Mouse (Mus musculus): ENCODE measurements around the gene Ick.
A peak's percentile ranks its signal among the peaks of the same experiment; 100 is the strongest.
"Not testable (repeated sequence)": the region's sequence is repeated elsewhere in the genome, so short reads cannot be mapped to it uniquely, and the experiment has no call there.

Ick gene

GRCm38 (mm10) chr9:78108796-78109239 is at the start of gene Ick, which contains the start of gene Fbxo9:
TSS of gene Ick (plus strand) at chr9:78109192.
TSS of gene Fbxo9 (minus strand) at chr9:78109065.
- DNase-seq = peak; percentile 78 to 88

DNA sequence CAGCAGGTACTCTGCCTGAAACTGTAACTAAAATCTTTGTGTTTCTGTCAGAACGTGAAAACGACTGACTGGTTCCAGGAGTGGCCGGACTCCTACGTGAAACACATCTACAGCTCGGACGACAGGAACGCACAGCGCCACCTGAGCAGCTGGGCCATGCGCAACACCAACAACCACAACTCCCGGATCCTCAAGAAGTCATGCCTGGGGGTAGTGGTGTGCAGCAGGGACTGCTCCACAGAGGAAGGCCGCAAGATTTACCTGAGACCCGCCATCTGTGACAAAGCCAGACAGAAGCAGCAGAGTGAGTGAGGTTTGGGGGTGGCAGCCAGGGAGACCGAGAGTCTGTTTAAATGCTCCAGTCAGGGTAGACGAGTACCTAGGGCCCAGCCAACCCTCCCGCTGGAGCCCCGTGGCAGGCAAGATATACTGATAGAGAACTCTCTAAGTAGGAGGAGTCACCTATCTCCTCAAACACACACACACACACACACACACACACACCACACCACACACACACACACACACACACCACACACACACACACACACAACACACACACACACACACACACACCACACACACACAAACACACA is 49.4 kb upstream of the Ick start:
- DNase-seq = no peak

DNA sequence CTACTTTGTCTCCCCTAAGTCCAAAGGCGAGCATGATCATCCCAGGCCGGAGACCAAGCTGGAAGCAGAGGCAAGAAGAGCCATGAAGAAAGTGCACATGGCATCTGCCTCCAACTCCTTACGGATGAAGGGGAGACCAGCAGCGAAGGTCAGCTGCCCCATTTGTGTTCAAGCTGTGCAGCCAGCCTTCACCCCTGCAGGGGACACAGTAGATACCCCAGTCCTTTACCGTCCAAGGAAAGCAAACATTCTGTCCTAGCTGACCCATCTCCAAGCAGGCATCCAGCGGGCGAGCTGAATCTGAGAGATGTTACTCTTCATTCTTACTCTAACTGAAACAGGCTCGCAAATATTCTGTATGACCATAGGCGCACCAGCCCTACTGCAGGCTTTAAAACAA is 46.6 kb upstream of the Ick start:
- no peak for DNase-seq

- no peak for DNase-seq
Observed at GRCm38 (mm10) chr9:78064121-78064520, 44.9 kb upstream of the Ick start.

GRCm38 (mm10) chr9:78070496-78070895 is 38.5 kb upstream of the Ick start:
- DNase-seq = no peak

DNA sequence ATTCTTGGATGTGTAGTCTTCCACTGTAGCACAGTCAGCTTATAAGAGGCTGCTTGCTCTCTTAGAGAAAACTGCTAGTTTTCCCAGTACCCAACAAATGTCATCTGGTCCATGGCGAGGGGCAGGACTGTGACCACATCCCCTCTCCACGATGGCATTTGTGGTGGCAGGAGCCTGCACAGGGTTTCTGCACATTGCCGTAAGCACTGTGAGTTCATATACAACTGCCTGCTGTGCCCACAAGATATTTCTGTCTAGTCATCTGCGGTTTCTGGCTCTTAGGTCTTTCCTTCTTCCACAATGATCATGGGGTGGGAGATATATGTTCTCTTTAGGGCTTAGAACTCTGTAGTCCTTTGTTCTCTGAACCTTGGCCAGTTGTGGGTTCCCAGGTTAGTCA is 37.4 kb upstream of the Ick start:
- no peak for DNase-seq

DNA sequence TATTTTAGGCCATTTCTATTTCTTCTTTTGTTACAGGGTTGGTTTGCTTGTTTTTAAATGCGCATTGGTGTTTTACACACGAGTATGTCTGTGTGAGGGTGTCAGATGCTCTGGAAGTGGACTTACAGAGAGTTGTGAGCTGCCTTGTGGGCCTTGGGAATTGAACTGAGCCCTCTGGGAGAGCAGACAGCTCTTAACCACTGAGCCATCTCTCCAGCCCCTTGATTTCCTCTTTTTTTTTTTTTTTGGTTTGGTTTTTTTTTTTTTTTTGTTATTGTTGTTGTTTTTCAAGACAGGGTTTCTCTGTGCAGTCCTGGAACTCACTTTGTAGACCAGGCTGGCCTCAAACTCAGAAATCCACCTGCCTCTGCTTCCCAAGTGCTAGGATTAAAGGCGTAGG is 35.7 kb upstream of the Ick start:
- DNase-seq = not testable (repeated sequence)

DNA sequence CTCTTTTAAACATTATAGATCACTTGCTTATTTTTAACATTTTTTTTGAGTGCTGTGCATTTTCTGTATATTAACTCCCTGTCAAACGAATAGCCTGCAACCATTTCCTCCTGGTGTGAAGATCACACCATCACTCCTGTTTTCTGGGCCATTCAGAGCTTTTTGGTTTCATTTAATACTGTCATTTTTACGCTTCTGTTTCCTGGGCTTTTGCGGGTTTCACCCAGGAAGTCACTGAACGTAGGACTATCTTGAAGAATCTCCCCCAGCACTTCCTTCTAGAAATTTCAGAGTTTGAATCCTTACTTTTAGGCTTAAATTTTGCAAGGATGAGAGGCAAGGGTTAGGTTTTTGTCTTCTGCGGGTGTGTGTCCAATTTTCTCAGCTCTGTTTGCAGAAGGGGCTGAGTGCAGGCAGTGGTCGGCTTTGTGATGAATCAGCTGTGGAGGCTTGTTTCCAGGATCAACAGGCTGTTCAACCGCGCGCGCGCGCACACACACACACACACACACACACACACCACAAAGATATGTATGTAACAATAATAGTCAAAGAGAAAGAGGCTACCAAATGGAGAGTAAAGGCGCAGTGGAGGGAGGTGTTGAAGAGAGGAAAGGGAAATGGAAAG is 35.2 kb upstream of the Ick start:
- DNase-seq = peak in 1 of 2 experiments; percentile 11

GRCm38 (mm10) chr9:78075256-78075655 is 33.7 kb upstream of the Ick start:
- DNase-seq = no peak

- no peak for DNase-seq
Observed at GRCm38 (mm10) chr9:78078240-78078639, 30.8 kb upstream of the Ick start.

- DNase-seq = no peak
Observed at GRCm38 (mm10) chr9:78081835-78082234, 27.2 kb upstream of the Ick start.

DNA sequence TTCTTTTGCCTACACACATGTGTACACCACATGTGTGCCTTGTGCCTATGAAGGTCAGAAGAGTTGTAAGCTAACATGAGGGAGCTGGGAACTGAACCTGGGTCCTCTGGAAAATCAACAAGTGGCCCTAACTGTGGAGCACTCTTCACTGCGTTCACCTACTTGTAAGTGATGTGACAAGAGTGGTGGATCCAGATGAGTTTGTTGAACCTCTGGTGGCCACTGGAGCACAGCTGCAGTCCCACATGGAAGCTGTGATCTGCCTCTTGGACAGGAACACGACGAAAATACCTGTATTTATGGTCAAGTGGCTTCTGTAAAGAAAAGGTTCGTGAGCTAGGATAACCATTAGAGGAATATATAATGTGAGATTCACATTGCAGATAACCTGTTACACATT is 24.7 kb upstream of the Ick start:
- DNase-seq = no peak

- DNase-seq = no peak
Observed at GRCm38 (mm10) chr9:78085722-78086287, 23.2 kb upstream of the Ick start.

GRCm38 (mm10) chr9:78087751-78088150 is 21.2 kb upstream of the Ick start:
- no peak for DNase-seq

DNA sequence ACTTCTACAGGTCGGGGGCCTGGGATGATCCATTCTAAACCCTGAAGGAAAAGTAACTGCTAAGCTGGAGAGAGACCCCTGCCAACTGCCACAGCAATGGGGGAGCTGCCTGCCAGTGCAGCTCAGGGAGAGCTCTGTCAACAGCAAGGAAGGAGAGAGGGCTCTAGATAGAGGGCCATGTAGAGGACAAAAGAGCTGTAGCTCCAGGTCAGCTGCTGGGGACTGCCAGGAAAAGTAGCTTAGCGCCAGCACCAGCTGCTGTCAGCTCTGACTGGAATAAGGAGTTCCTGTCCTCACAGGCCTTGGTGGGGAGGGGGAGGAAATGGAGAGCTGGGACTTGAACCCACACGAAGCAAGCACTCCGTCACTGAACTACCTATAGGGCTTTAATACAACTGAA is 20.5 kb upstream of the Ick start:
- DNase-seq = no peak

- no peak for DNase-seq
Observed at GRCm38 (mm10) chr9:78088971-78089370, 20.0 kb upstream of the Ick start.

- DNase-seq = no peak
Observed at GRCm38 (mm10) chr9:78089906-78090305, 19.1 kb upstream of the Ick start.

DNA sequence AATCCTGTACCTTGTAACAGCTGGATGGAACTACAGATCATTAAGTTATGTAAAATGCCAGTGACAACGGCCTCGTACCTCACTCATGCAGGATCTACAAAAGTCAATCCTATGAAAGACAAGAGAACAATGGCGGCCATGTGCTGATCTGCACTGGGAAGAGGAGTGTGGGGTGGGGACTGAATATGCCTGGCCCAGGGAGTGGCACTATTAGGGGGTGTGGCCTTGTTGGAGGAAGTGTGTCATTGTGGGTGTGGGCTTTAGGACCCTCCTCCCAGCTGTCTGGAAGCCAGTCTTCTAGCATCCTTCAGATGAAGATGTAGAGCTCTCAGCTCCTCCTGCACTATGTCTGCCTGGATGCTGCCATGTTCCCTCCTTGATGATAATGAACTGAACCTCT is 18.4 kb upstream of the Ick start:
- no peak for DNase-seq

GRCm38 (mm10) chr9:78095686-78096085 is 13.3 kb upstream of the Ick start:
- no peak for DNase-seq

GRCm38 (mm10) chr9:78096376-78096775 is 12.6 kb upstream of the Ick start:
- DNase-seq = peak; percentile 15 to 24

DNA sequence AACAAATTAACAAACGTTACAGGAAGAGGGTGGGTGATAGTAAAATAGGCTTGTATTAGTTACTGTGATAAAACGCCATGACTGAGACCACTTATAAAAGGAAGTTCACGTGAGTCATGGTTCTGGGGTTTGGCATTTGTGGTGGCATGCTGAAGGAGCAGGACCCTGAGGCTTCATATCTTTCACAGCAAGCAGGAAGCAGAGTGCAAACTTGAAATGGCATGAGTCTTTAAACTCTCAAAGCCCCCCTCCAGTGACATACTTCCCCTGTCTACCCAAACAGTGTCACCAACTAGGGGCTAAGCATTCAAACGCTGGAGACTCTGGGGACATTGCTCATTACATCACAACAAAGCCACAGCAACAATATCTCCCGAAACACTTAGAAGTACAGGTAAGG is 8.0 kb upstream of the Ick start:
- DNase-seq = no peak

DNA sequence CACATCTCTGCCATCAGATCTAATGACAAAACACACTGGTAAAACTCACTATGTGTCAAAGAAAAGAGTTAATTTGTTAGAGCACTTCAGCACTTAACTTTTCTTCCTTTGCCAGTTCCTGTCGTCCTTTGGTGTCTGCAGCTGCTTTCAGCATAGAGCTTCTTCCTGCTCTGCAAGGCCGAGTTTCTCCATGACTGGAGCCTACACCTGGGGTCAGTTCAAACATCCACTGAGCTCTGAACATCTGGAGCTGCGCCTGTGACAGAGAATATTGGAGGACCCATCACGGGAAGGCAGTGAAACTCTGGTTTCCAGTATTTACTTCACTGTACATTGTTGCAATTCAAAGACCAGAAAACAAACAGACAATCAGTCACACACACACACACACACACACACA is 7.6 kb upstream of the Ick start:
- peak; percentile 43 to 48 for DNase-seq

DNA sequence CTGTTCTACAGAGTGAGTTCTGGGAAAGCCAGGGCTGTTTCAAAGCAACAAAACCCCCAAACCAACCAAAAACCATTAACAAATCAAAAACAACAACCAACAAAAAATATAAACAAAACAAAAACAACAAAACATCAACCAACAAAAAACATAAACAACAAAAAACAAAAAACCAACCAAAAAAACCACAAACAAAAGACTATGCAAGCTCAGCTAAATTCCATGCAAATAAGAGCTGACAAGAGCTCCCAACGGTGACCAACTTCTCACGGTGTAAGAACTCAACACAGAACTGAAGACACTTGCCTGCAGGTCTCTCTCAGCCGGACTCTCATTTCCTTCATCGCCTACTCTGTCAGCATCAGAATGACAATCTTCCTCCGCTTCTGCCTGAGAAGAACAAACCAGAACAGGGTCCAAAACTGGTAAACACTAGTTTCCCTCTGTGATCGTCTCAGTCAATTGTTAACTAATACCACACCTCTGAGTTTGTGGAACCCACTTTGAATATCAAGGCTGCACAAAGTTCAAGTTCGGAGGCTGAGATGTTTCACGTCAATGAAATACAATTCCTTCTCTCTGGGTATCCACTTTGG is 4.9 kb upstream of the Ick start:
- DNase-seq = no peak

DNA sequence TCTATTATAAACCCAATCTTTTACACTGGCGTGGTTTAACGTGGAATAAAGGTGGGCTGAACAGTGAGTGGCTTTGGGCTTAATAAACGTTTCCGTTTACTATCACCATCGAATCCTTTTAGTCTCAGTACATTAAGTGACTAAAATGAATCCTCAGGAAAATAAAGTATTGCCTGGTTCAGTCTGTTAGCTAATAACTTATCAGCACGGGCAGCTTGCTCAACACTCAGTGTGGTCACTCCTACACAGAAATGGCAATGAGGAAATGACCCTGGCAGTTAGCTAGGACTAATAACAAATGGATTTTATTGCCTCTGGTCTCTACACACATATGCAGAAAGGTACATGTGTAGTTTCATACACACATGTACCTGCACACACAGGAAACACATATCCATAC is 4.0 kb upstream of the Ick start:
- no peak for DNase-seq
